Mouse (Mus musculus): Measurements from ENCODE around the gene Akt2. TPM values are rescaled to one million over a fixed set of nuclear protein-coding genes. Genes with fewer than 3 reads are reported as not detected.

Gene Akt2
- polyA plus RNA-seq, 1 experiment from 2014 or later, result 96.7 TPM

- H3K9ac ChIP-seq (ENCODE audit: low read depth, low read length), result no peak overlapping the region
- H3K4me1 ChIP-seq (ENCODE audit: control insufficient read depth, insufficient read depth, low read length), result 0 out of 2 replicates have a peak, but pooled peaks cover 4% of the 10 kb centered on the region
- peaks cover 51% of the 10 kb centered on the region for H3K27me3 ChIP-seq (ENCODE audit: control insufficient read depth, insufficient read depth, low read length)
- no peak for ATAC-seq (ENCODE audit: low FRiP score, low TSS enrichment)
- no peak overlapping the region for H3K27ac ChIP-seq (ENCODE audit: low read depth, low read length)
- H3K9me3 ChIP-seq (ENCODE audit: control insufficient read depth, low read length), result no peaks in the 10 kb centered on the region
- no peaks in the 10 kb centered on the region; the same call in 1 of the 2 replicates for H3K36me3 ChIP-seq (ENCODE audit: control insufficient read depth, insufficient read depth, low read length)
- 29% methylated on average over 43 of the region's 53 CpGs for WGBS
- H3K4me2 ChIP-seq (replicated peaks; ENCODE audit: low read depth, low read length), result peak overlapping the region; percentile 25; the same call in 1 of the 2 replicates
- H3K4me3 ChIP-seq (ENCODE audit: low read length), result no peak overlapping the region; the same call in 1 of the 2 replicates
These were observed 66.6 kb downstream of the Akt2 start for GRCm38 (mm10) chr7:27657824-27658395.

GRCm38 (mm10) chr7:27658712-27659663, 67.6 kb downstream of the Akt2 start:
- H3K9ac ChIP-seq (ENCODE audit: low read depth, low read length), result no peak overlapping the region
- 66% methylated on average over 14 of the region's 14 CpGs for WGBS
- H3K4me1 ChIP-seq (ENCODE audit: control insufficient read depth, insufficient read depth, low read length), result 0 out of 2 replicates have a peak, but pooled peaks cover 2% of the 10 kb centered on the region
- H3K27ac ChIP-seq (ENCODE audit: low read depth, low read length), result no peak overlapping the region
- H3K27me3 ChIP-seq (ENCODE audit: control insufficient read depth, insufficient read depth, low read length), result peaks cover 40% of the 10 kb centered on the region
- H3K4me3 ChIP-seq (ENCODE audit: low read length), result no peak overlapping the region
- no peaks in the 10 kb centered on the region for H3K9me3 ChIP-seq (ENCODE audit: control insufficient read depth, low read length)
- no peak for ATAC-seq (ENCODE audit: low FRiP score, low TSS enrichment)
- H3K4me2 ChIP-seq (replicated peaks; ENCODE audit: low read depth, low read length), result no peak overlapping the region
- H3K36me3 ChIP-seq (ENCODE audit: control insufficient read depth, insufficient read depth, low read length), result no peaks in the 10 kb centered on the region; the same call in 1 of the 2 replicates

- Histone ChIP-seq H3K4me1 (ENCODE audit: control insufficient read depth, insufficient read depth, low read length) (no peaks in the 10 kb centered on the region), H3K27ac (ENCODE audit: low read depth, low read length) (no peak overlapping the region), H3K36me3 (ENCODE audit: control insufficient read depth, insufficient read depth, low read length) (no peaks in the 10 kb centered on the region; the same call in 1 of the 2 replicates), H3K9me3 (ENCODE audit: control insufficient read depth, low read length) (no peaks in the 10 kb centered on the region), H3K4me3 (ENCODE audit: low read length) (no peak overlapping the region), H3K27me3 (ENCODE audit: control insufficient read depth, insufficient read depth, low read length) (peaks cover 19% of the 10 kb centered on the region), H3K4me2 (replicated peaks; ENCODE audit: low read depth, low read length) (no peak overlapping the region), H3K9ac (ENCODE audit: low read depth, low read length) (no peak overlapping the region)
- ATAC-seq (ENCODE audit: low FRiP score, low TSS enrichment), result no peak
- WGBS, result 95% methylated on average over 4 of the region's 4 CpGs
These were observed 70.7 kb downstream of the Akt2 start for GRCm38 (mm10) chr7:27662038-27662437.

- Histone ChIP-seq H3K36me3 (ENCODE audit: control insufficient read depth, insufficient read depth, low read length) (peaks cover 7% of the 10 kb centered on the region), H3K4me3 (ENCODE audit: low read length) (peak overlapping the region; percentile 76), H3K4me2 (replicated peaks; ENCODE audit: low read depth, low read length) (peak overlapping the region; percentile 97), H3K9me3 (ENCODE audit: control insufficient read depth, low read length) (no peaks in the 10 kb centered on the region), H3K9ac (ENCODE audit: low read depth, low read length) (peak overlapping the region; percentile 77; the same call in 1 of the 2 replicates), H3K27ac (ENCODE audit: low read depth, low read length) (no peak overlapping the region), H3K4me1 (ENCODE audit: control insufficient read depth, insufficient read depth, low read length) (peaks cover 12% of the 10 kb centered on the region), H3K27me3 (ENCODE audit: control insufficient read depth, insufficient read depth, low read length) (no peaks in the 10 kb centered on the region)
- WGBS, result 59% methylated on average over 9 of the region's 9 CpGs
- ATAC-seq (ENCODE audit: low FRiP score, low TSS enrichment), result 0 out of 2 replicates have a peak, but pooled peaks have one; percentile 2
These were observed 81.8 kb downstream of the Akt2 start for GRCm38 (mm10) chr7:27673064-27673574.

GRCm38 (mm10) chr7:27673575-27674131, 82.3 kb downstream of the Akt2 start:
- WGBS, result 1% methylated on average over 50 of the region's 52 CpGs
- H3K4me3 ChIP-seq (ENCODE audit: low read length), result peak overlapping the region; percentile 76
- H3K4me2 ChIP-seq (replicated peaks; ENCODE audit: low read depth, low read length), result peak overlapping the region; percentile 97
- no peaks in the 10 kb centered on the region for H3K9me3 ChIP-seq (ENCODE audit: control insufficient read depth, low read length)
- peak; percentile 25 for ATAC-seq (ENCODE audit: low FRiP score, low TSS enrichment)
- no peaks in the 10 kb centered on the region for H3K27me3 ChIP-seq (ENCODE audit: control insufficient read depth, insufficient read depth, low read length)
- peak overlapping the region; percentile 77 for H3K9ac ChIP-seq (ENCODE audit: low read depth, low read length)
- peaks cover 4% of the 10 kb centered on the region; the same call in 1 of the 2 replicates for H3K36me3 ChIP-seq (ENCODE audit: control insufficient read depth, insufficient read depth, low read length)
- peaks cover 12% of the 10 kb centered on the region for H3K4me1 ChIP-seq (ENCODE audit: control insufficient read depth, insufficient read depth, low read length)
- H3K27ac ChIP-seq (ENCODE audit: low read depth, low read length), result no peak overlapping the region

GRCm38 (mm10) chr7:27674195-27674521, 82.8 kb downstream of the Akt2 start:
- peak; percentile 74 for ATAC-seq (ENCODE audit: low FRiP score, low TSS enrichment)
- H3K27ac ChIP-seq (ENCODE audit: low read depth, low read length), result no peak overlapping the region
- peaks cover 4% of the 10 kb centered on the region; the same call in 1 of the 2 replicates for H3K36me3 ChIP-seq (ENCODE audit: control insufficient read depth, insufficient read depth, low read length)
- peak overlapping the region; percentile 76 for H3K4me3 ChIP-seq (ENCODE audit: low read length)
- peak overlapping the region; percentile 77 for H3K9ac ChIP-seq (ENCODE audit: low read depth, low read length)
- under 1% methylated on average over 21 of the region's 38 CpGs for WGBS
- no peaks in the 10 kb centered on the region for H3K27me3 ChIP-seq (ENCODE audit: control insufficient read depth, insufficient read depth, low read length)
- peak overlapping the region; percentile 97 for H3K4me2 ChIP-seq (replicated peaks; ENCODE audit: low read depth, low read length)
- H3K4me1 ChIP-seq (ENCODE audit: control insufficient read depth, insufficient read depth, low read length), result peaks cover 12% of the 10 kb centered on the region
- no peaks in the 10 kb centered on the region for H3K9me3 ChIP-seq (ENCODE audit: control insufficient read depth, low read length)

GRCm38 (mm10) chr7:27674522-27675221, 83.3 kb downstream of the Akt2 start, which contains the start of gene Map3k10:
Gene Map3k10, minus strand, starts transcription at chr7:27674598.
- Histone ChIP-seq H3K9ac (ENCODE audit: low read depth, low read length) (peak within 1 kb of the TSS; percentile 77), H3K36me3 (ENCODE audit: control insufficient read depth, insufficient read depth, low read length) (peaks cover 4% of the 10 kb centered on the region; the same call in 1 of the 2 replicates), H3K4me2 (replicated peaks; ENCODE audit: low read depth, low read length) (peak within 1 kb of the TSS; percentile 97), H3K4me1 (ENCODE audit: control insufficient read depth, insufficient read depth, low read length) (peaks cover 12% of the 10 kb centered on the region), H3K4me3 (ENCODE audit: low read length) (peak within 1 kb of the TSS; percentile 76), H3K9me3 (ENCODE audit: control insufficient read depth, low read length) (no peaks in the 10 kb centered on the region), H3K27ac (ENCODE audit: low read depth, low read length) (peak within 1 kb of the TSS; percentile 89), H3K27me3 (ENCODE audit: control insufficient read depth, insufficient read depth, low read length) (no peaks in the 10 kb centered on the region)
- peak; percentile 97 for ATAC-seq (ENCODE audit: low FRiP score, low TSS enrichment)
- WGBS, result under 1% methylated on average over 31 of the region's 31 CpGs

- H3K27ac ChIP-seq (ENCODE audit: low read depth, low read length), result no peak overlapping the region
- ATAC-seq (ENCODE audit: low FRiP score, low TSS enrichment), result no peak
- peak overlapping the region; percentile 34; the same call in 1 of the 2 replicates for H3K9ac ChIP-seq (ENCODE audit: low read depth, low read length)
- H3K36me3 ChIP-seq (ENCODE audit: control insufficient read depth, insufficient read depth, low read length), result peaks cover 4% of the 10 kb centered on the region; the same call in 1 of the 2 replicates
- H3K9me3 ChIP-seq (ENCODE audit: control insufficient read depth, low read length), result no peaks in the 10 kb centered on the region
- WGBS, result 33% methylated on average over 14 of the region's 14 CpGs
- H3K27me3 ChIP-seq (ENCODE audit: control insufficient read depth, insufficient read depth, low read length), result no peaks in the 10 kb centered on the region
- peak overlapping the region; percentile 76 for H3K4me3 ChIP-seq (ENCODE audit: low read length)
- peak overlapping the region; percentile 97 for H3K4me2 ChIP-seq (replicated peaks; ENCODE audit: low read depth, low read length)
- H3K4me1 ChIP-seq (ENCODE audit: control insufficient read depth, insufficient read depth, low read length), result peaks cover 12% of the 10 kb centered on the region
These were observed 83.9 kb downstream of the Akt2 start for GRCm38 (mm10) chr7:27675222-27675612.
